Mouse (Mus musculus) ES-E14 (cell line): ENCODE results near the gene Mtfp1. TPM values are rescaled to one million over a fixed set of nuclear protein-coding genes. Genes with fewer than 3 reads are reported as not detected.
"Not testable (repeated sequence)": the region's sequence is repeated elsewhere in the genome, so short reads cannot be mapped to it uniquely, and the experiment has no call there.

ENCODE experiments used
- DNase-seq: peaks from one replicate; pipeline ENCODE4 v3.0.0-alpha.2; 2013; ENCODE audit warnings: low read depth, low spot score
- H3K27ac ChIP-seq: 2 replicates; pipeline ENCODE4 v1.5.1; 2012; ENCODE audit warnings: low read depth, mild to moderate bottlenecking, low read length, moderate library complexity, mixed read lengths; ENCODE audit not compliant: poor library complexity, insufficient read depth, severe bottlenecking
- H3K36me3 ChIP-seq: 2 replicates; pipeline ENCODE4 v1.6.1; 2012; ENCODE audit warnings: mild to moderate bottlenecking, low read length, moderate library complexity, mixed read lengths; ENCODE audit not compliant: control insufficient read depth, poor library complexity, insufficient read depth, severe bottlenecking
- H3K4me1 ChIP-seq, 2 experiments: fragments of 150-350 bp in 1 of 2; sonication (generic) in 1 of 2; 2 replicates each; pipeline ENCODE4 v1.6.1; 2012; ENCODE audit warnings: low read length in 2 of 2, mild to moderate bottlenecking in 1 of 2, mixed read lengths in 1 of 2; ENCODE audit not compliant: control insufficient read depth in 2 of 2, insufficient read depth in 2 of 2, poor library complexity in 1 of 2
- H3K4me3 ChIP-seq, 2 experiments: fragments of 150-350 bp in 1 of 2; sonication (generic) in 1 of 2; 2 replicates each; pipeline ENCODE4 v1.5.1; 2012; ENCODE audit warnings: low read length in 2 of 2, low read depth in 1 of 2, mild to moderate bottlenecking in 1 of 2, mixed read lengths in 1 of 2; ENCODE audit not compliant: insufficient read depth in 1 of 2, poor library complexity in 1 of 2, severe bottlenecking in 1 of 2
- H3K9ac ChIP-seq: 2 replicates; pipeline ENCODE4 v1.6.1; 2012; ENCODE audit warnings: low read depth, mild to moderate bottlenecking, low read length, mixed read lengths; ENCODE audit not compliant: poor library complexity, insufficient read depth, severe bottlenecking
- H3K9me3 ChIP-seq: fragments of 150-350 bp; sonication (generic); 2 replicates; pipeline ENCODE4 v1.6.1; 2012; ENCODE audit warnings: low read depth, mild to moderate bottlenecking, low read length; ENCODE audit not compliant: control insufficient read depth, insufficient read depth
- CHD2 ChIP-seq: IDR thresholded peaks from 2 replicates; pipeline ENCODE4 v1.6.1; 2014; ENCODE audit warnings: mild to moderate bottlenecking, low read depth, low read length, inconsistent platforms
- HCFC1 ChIP-seq: IDR thresholded peaks from 2 replicates; pipeline ENCODE4 v1.6.1; 2012; ENCODE audit warnings: low read length, inconsistent platforms, borderline replicate concordance; ENCODE audit not compliant: insufficient read depth
- MAFK ChIP-seq: IDR thresholded peaks from 2 replicates; pipeline ENCODE4 v1.6.1; 2014; ENCODE audit warnings: mild to moderate bottlenecking, low read depth, low read length, inconsistent platforms; ENCODE audit not compliant: insufficient read depth
- ZC3H11A ChIP-seq: IDR thresholded peaks from 2 replicates; pipeline ENCODE4 v1.6.1; 2012; ENCODE audit warnings: low read depth, mild to moderate bottlenecking, inconsistent platforms, low read length, borderline replicate concordance
- ZNF384 ChIP-seq: IDR thresholded peaks from 2 replicates; pipeline ENCODE4 v1.6.1; 2012; ENCODE audit warnings: low read depth, low read length, inconsistent platforms
- in situ Hi-C, 2 experiments: fragments of 600-800 bp; cut with MboI; formaldehyde crosslinking; loops; one replicate each; pipeline ENCODE4 v1.15.1; 2025; ENCODE audit warnings: low sequenced_read_pairs in 2 of 2, inconsistent platforms in 1 of 2; ENCODE audit not compliant: unreplicated experiment in 2 of 2
- total RNA-seq: library from RNA; depleted of rRNA; stranded (reverse); fragments of 300-350 nt; gene quantifications from 2 replicates; pipeline ENCODE4 v1.2.3, GENCODE M21; 2012

The Mtfp1 gene
- total RNA-seq, 1 experiment: 12.7 TPM

GRCm38 (mm10) chr11:4112861-4113260, 17.6 kb upstream of the Mtfp1 start:
- Histone ChIP-seq H3K9ac (no peak overlapping the region), H3K9me3 (no peaks in the 10 kb centered on the region), H3K27ac (no peak overlapping the region), H3K4me3 (no peak overlapping the region), H3K4me1 (no peaks in the 10 kb centered on the region), H3K36me3 (no peaks in the 10 kb centered on the region; the same call in 1 of the 2 replicates)
- DNase-seq: no peak
- no peak for TF ChIP-seq ZNF384
- no peak for TF ChIP-seq MAFK
- TF ChIP-seq ZC3H11A: no peak
- no peak for TF ChIP-seq HCFC1
- no peak for TF ChIP-seq CHD2
- in situ Hi-C loops: no loop called here

GRCm38 (mm10) chr11:4112033-4112432, 16.8 kb upstream of the Mtfp1 start:
- in situ Hi-C loops: no loop called here

GRCm38 (mm10) chr11:4108691-4109090, 13.4 kb upstream of the Mtfp1 start:
- in situ Hi-C loops: no loop called here
- TF ChIP-seq HCFC1: no peak
- TF ChIP-seq ZNF384: no peak
- no peak for TF ChIP-seq CHD2
- DNase-seq: no peak

More at GRCm38 (mm10) chr11:4112033-4112432, 16.8 kb upstream of the Mtfp1 start:
- TF ChIP-seq ZNF384 (no peak), CHD2 (no peak), MAFK (no peak), HCFC1 (no peak), ZC3H11A (no peak)
- no peak overlapping the region for H3K4me3 ChIP-seq
- no peaks in the 10 kb centered on the region for H3K9me3 ChIP-seq
- no peaks in the 10 kb centered on the region; the same call in 1 of the 2 replicates for H3K36me3 ChIP-seq
- no peak overlapping the region for H3K27ac ChIP-seq
- H3K4me1 ChIP-seq: no peaks in the 10 kb centered on the region
- DNase-seq: no peak
- H3K9ac ChIP-seq: no peak overlapping the region

GRCm38 (mm10) chr11:4107901-4108300, 12.7 kb upstream of the Mtfp1 start:
- H3K27ac ChIP-seq, H3K4me1 ChIP-seq, H3K9ac ChIP-seq, DNase-seq, H3K4me3 ChIP-seq, in situ Hi-C loops, H3K9me3 ChIP-seq, H3K36me3 ChIP-seq: not testable (repeated sequence)

More at GRCm38 (mm10) chr11:4108691-4109090, 13.4 kb upstream of the Mtfp1 start:
- Histone ChIP-seq H3K36me3 (no peaks in the 10 kb centered on the region; the same call in 1 of the 2 replicates), H3K27ac (no peak overlapping the region), H3K4me1 (no peaks in the 10 kb centered on the region), H3K9me3 (no peaks in the 10 kb centered on the region), H3K9ac (no peak overlapping the region), H3K4me3 (no peak overlapping the region)

GRCm38 (mm10) chr11:4105444-4105843, 10.2 kb upstream of the Mtfp1 start:
- H3K36me3 ChIP-seq: peaks cover 3% of the 10 kb centered on the region; the same call in 1 of the 2 replicates
- H3K4me3 ChIP-seq: no peak overlapping the region
- no peaks in the 10 kb centered on the region for H3K4me1 ChIP-seq
- H3K27ac ChIP-seq: no peak overlapping the region
- no peak overlapping the region for H3K9ac ChIP-seq
- no peak for DNase-seq
- no peak for TF ChIP-seq CHD2
- no peak for TF ChIP-seq ZNF384
- no peak for TF ChIP-seq HCFC1
- H3K9me3 ChIP-seq: no peaks in the 10 kb centered on the region
- in situ Hi-C loops: no loop called here
